Comparison of ENCODE assay signal across 10 mouse cellular contexts in the genomic region with DNA sequence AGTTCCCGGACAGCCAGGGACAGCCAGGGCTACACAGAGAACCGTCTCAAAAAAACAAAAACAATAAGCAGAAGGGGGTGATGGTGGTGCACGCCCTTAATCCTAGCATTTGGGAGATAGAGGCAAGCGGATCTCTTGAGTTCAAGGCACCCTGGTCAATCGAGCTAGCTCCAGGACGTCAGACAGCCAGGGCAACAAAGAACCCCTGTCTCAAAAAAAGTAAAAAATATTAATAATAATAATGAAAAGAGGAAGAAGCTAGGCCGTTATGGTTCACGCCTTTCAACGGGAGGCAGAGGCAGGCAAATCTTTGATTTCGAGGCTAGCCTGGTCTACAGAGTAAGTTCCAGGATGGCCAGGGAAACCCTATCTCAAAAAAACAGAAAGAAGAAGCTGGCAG. TPM values are rescaled to one million over a fixed set of nuclear protein-coding genes. Genes with fewer than 3 reads are reported as not detected.
DNase-seq lines count a peak whose midpoint lies in the region; ATAC-seq and TF ChIP-seq lines count a peak whose summit lies in the region.
"Had no signal": no experiment of that assay in that cellular context is flagged by ENCODE, and none has a peak within 500 bp of the region (broad histone marks: within the 10 kb centered on the region; RNA-seq: fewer than 3 reads in every experiment).

No protein-coding gene starts in this region.

- DNase-seq in limb, embryonic 14.5 days (ENCODE audit: low spot score) = no peak
- DNase-seq in urinary bladder, postnatal 36 days (ENCODE audit: low spot score in 2 of 2) = no peak
- no peak for DNase-seq in MN1 (ENCODE audit: low spot score)
- DNase-seq: adrenal gland, postnatal 25 days; kidney, postnatal 25 days; spleen, adult 18-20 months had no signal

- no peaks in the 10 kb centered on the region for H3K27me3 ChIP-seq in megakaryocyte, embryonic 14.5 days (replicated peaks)
- no peaks in the 10 kb centered on the region for H3K27me3 ChIP-seq in forebrain, embryonic 13.5 days
- no peaks in the 10 kb centered on the region for H3K27me3 ChIP-seq in limb, embryonic 14.5 days (ENCODE audit: control insufficient read depth, insufficient read depth, low read length)
- H3K27me3 ChIP-seq in stomach, embryonic 16.5 days (ENCODE audit: control insufficient read depth, insufficient read depth, low read length) = no peaks in the 10 kb centered on the region

- WGBS in forebrain, embryonic 13.5 days = 64% methylated on average over 10 of the region's 10 CpGs
- WGBS in limb, embryonic 14.5 days = 74% methylated on average over 10 of the region's 10 CpGs
- WGBS in stomach, embryonic 16.5 days = 63% methylated on average over 10 of the region's 10 CpGs

- peak overlapping the region; percentile 62 for H3K4me2 ChIP-seq in forebrain, embryonic 13.5 days
- H3K4me2 ChIP-seq in limb, embryonic 14.5 days (replicated peaks; ENCODE audit: low read depth, low read length, severe bottlenecking) = peak overlapping the region; percentile 48
- peak overlapping the region; percentile 74 for H3K4me2 ChIP-seq in stomach, embryonic 16.5 days (ENCODE audit: low read depth, low read length)

- no peak for ATAC-seq in megakaryocyte, adult 5-6 weeks (ENCODE audit: poor library complexity, severe bottlenecking)
- no peak for ATAC-seq in forebrain, embryonic 13.5 days
- no peak for ATAC-seq in limb, embryonic 14.5 days (ENCODE audit: low FRiP score, low read depth)
- no peak for ATAC-seq in stomach, embryonic 16.5 days (ENCODE audit: insufficient read depth, low FRiP score)

- H3K9me3 ChIP-seq in megakaryocyte, embryonic 14.5 days = no peaks in the 10 kb centered on the region
- no peaks in the 10 kb centered on the region for H3K9me3 ChIP-seq in forebrain, embryonic 13.5 days (replicated peaks)
- no peaks in the 10 kb centered on the region for H3K9me3 ChIP-seq in limb, embryonic 14.5 days (ENCODE audit: control insufficient read depth, low read length)
- H3K9me3 ChIP-seq in stomach, embryonic 16.5 days (replicated peaks; ENCODE audit: control insufficient read depth, low read length) = no peaks in the 10 kb centered on the region

- peaks cover 37% of the 10 kb centered on the region for H3K4me1 ChIP-seq in megakaryocyte, embryonic 14.5 days
- peaks cover 27% of the 10 kb centered on the region for H3K4me1 ChIP-seq in forebrain, embryonic 13.5 days
- H3K4me1 ChIP-seq in limb, embryonic 14.5 days (ENCODE audit: control insufficient read depth, insufficient read depth, low read length) = peaks cover 10% of the 10 kb centered on the region
- peaks cover 15% of the 10 kb centered on the region for H3K4me1 ChIP-seq in stomach, embryonic 16.5 days (ENCODE audit: control insufficient read depth, insufficient read depth, low read length)

- peaks cover 15% of the 10 kb centered on the region for H3K36me3 ChIP-seq in megakaryocyte, embryonic 14.5 days (replicated peaks; ENCODE audit: low read length)
- peaks cover 11% of the 10 kb centered on the region for H3K36me3 ChIP-seq in forebrain, embryonic 13.5 days (ENCODE audit: poor library complexity, severe bottlenecking)
- H3K36me3 ChIP-seq in limb, embryonic 14.5 days (ENCODE audit: control insufficient read depth, insufficient read depth, low read length) = peaks cover 12% of the 10 kb centered on the region; the same call in 1 of the 2 replicates
- no peaks in the 10 kb centered on the region for H3K36me3 ChIP-seq in stomach, embryonic 16.5 days (ENCODE audit: control insufficient read depth, insufficient read depth, low read length)

- peak overlapping the region; percentile 95 for H3K4me3 ChIP-seq in megakaryocyte, embryonic 14.5 days (replicated peaks)
- peak overlapping the region; percentile 95; the same call in 1 of the 2 replicates for H3K4me3 ChIP-seq in forebrain, embryonic 13.5 days
- peak overlapping the region; percentile 98 for H3K4me3 ChIP-seq in limb, embryonic 14.5 days (replicated peaks; ENCODE audit: low read length)
- H3K4me3 ChIP-seq in stomach, embryonic 16.5 days (replicated peaks; ENCODE audit: low read length) = peak overlapping the region; percentile 100

- peak overlapping the region; percentile 97; the same call in 1 of the 2 replicates for H3K9ac ChIP-seq in forebrain, embryonic 13.5 days
- H3K9ac ChIP-seq in limb, embryonic 14.5 days (ENCODE audit: low read depth, low read length, severe bottlenecking) = peak overlapping the region; percentile 97
- H3K9ac ChIP-seq in stomach, embryonic 16.5 days (ENCODE audit: low read length) = peak overlapping the region; percentile 96

- H3K27ac ChIP-seq in forebrain, embryonic 13.5 days = no peak overlapping the region; the same call in 1 of the 2 replicates
- peak overlapping the region; percentile 90; the same call in 1 of the 2 replicates for H3K27ac ChIP-seq in limb, embryonic 14.5 days (replicated peaks; ENCODE audit: low read depth, low read length)
- H3K27ac ChIP-seq in stomach, embryonic 16.5 days (ENCODE audit: low read length) = peak overlapping the region; percentile 98

- no peak for TF ChIP-seq POLR2A in limb, embryonic 14.5 days (IDR thresholded peaks at IDR 0.05; ENCODE audit: borderline replicate concordance, extremely low read depth, insufficient read depth, insufficient read length)

RNA-seq across cellular contexts. Expression of a gene that starts 1.1 kb away (rescaled TPM):
- polyA plus RNA-seq in megakaryocyte, embryonic 14.5 days (2012; ENCODE audit: insufficient read depth, low replicate concordance) = 1.8 and 4.8 TPM in 2 replicates
- 159 and 200 TPM in 2 replicates for total RNA-seq in megakaryocyte, adult 5-6 weeks (2015)
- total RNA-seq in megakaryocyte, adult 5-6 weeks (2017) = 162 and 176 TPM in 2 replicates
- polyA plus RNA-seq in forebrain, embryonic 13.5 days (2015; fragmentation: Nextera tagmentation; extraction: Ambion mirVana) = 79.3 and 81.8 TPM in 2 replicates
- polyA plus RNA-seq in limb, embryonic 14.5 days (2012; rRNA removed) = 90.6 and 90.8 TPM in 2 replicates
- polyA plus RNA-seq in limb, embryonic 14.5 days (2014; fragmentation: Nextera tagmentation; extraction: Ambion mirVana) = 82.7 and 95.3 TPM in 2 replicates
- polyA plus RNA-seq in stomach, embryonic 16.5 days (2015; fragmentation: Nextera tagmentation; extraction: Ambion mirVana) = 44.0 and 47.7 TPM in 2 replicates
